Mouse (Mus musculus): ENCODE measurements around the gene Scpep1. TPM values are rescaled to one million over a fixed set of nuclear protein-coding genes. Genes with fewer than 3 reads are reported as not detected.
"Not testable (repeated sequence)": the region's sequence is repeated elsewhere in the genome, so short reads cannot be mapped to it uniquely, and the experiment has no call there.

Scpep1 gene
- polyA plus RNA-seq, 1 experiment from 2014 or later: 76.7 TPM

DNA sequence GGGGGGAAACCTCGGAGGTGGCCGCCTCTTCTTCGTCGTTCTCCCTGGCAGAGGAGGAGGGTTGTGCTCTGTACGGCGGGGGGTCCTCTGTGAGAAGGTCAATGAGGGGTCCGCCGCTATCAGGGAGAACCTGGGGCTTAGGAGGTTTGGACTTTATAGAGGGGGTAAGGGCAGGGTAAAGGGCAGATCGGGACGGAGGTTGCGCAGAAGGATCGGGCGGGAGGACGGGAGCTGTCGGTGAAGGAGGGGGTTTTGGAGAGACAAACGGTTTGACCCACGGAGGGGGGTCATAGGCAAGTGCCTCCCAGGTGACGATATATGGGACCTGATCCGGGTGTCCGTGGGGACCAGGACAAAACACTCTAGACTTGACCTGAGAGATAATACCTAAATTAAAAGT is 60.0 kb downstream of the Scpep1 start:
- DNase-seq (ENCODE audit: low spot score, missing footprints); H3K4me1 ChIP-seq (ENCODE audit: control insufficient read depth, insufficient read depth, low read length); H3K27me3 ChIP-seq (ENCODE audit: control insufficient read depth, insufficient read depth, low read length); H3K4me2 ChIP-seq; H3K36me3 ChIP-seq (ENCODE audit: control insufficient read depth, insufficient read depth, low read length); H3K9ac ChIP-seq (ENCODE audit: low read length); ATAC-seq (ENCODE audit: low FRiP score); H3K27ac ChIP-seq (ENCODE audit: low read depth, low read length); H3K9me3 ChIP-seq (ENCODE audit: control insufficient read depth, low read length); H3K4me3 ChIP-seq (ENCODE audit: low read depth, low read length): not testable (repeated sequence)
- WGBS: 47% methylated on average over 14 of the region's 20 CpGs

DNA sequence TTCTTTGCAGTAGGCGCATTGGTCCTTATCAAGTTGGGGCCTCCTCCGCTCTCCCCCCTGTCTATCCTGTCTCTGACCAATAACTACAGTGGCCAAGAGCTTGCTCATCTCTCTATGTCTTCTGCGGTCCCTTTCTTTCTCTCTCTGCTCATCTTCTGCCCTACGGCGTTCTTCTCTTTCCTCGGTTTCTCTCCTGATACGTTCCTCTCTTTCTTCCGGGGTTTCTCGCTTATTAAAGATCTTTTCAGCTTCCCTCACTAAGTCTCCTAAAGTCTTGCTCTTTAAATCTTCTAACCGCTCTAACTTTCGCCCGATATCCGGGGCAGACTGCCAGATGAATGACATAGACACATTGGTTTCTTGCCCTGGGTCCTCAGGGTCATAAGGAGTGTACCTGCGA is 61.0 kb downstream of the Scpep1 start:
- DNase-seq (ENCODE audit: low spot score, missing footprints); H3K4me2 ChIP-seq; H3K4me3 ChIP-seq (ENCODE audit: low read depth, low read length); H3K9ac ChIP-seq (ENCODE audit: low read length); ATAC-seq (ENCODE audit: low FRiP score); H3K27ac ChIP-seq (ENCODE audit: low read depth, low read length); H3K9me3 ChIP-seq (ENCODE audit: control insufficient read depth, low read length); H3K4me1 ChIP-seq (ENCODE audit: control insufficient read depth, insufficient read depth, low read length); H3K27me3 ChIP-seq (ENCODE audit: control insufficient read depth, insufficient read depth, low read length); H3K36me3 ChIP-seq (ENCODE audit: control insufficient read depth, insufficient read depth, low read length): not testable (repeated sequence)
- WGBS: 98% methylated on average over 8 of the region's 14 CpGs

DNA sequence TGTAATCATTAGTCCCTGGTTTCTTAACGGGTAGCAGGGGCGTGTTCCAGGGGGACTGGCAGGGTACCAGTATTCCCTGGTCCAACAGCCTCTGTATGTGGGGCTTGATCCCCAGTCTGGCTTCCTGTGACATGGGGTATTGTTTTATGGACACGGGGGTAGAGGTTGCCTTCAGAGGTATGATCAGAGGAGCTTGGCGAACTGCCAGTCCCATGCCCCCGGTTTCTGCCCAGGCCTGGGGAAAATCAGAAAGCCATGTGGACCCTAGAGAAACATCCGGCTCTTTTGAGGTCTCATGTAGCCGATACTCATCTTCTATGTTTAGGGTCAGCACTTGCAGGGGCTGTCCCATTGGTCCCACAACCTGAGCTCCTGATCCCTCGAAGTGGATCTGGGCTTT is 61.8 kb downstream of the Scpep1 start:
- not testable (repeated sequence) for H3K4me2 ChIP-seq; ATAC-seq (ENCODE audit: low FRiP score); DNase-seq (ENCODE audit: low spot score, missing footprints); H3K27ac ChIP-seq (ENCODE audit: low read depth, low read length); H3K9ac ChIP-seq (ENCODE audit: low read length); H3K4me3 ChIP-seq (ENCODE audit: low read depth, low read length); H3K4me1 ChIP-seq (ENCODE audit: control insufficient read depth, insufficient read depth, low read length); H3K36me3 ChIP-seq (ENCODE audit: control insufficient read depth, insufficient read depth, low read length); H3K9me3 ChIP-seq (ENCODE audit: control insufficient read depth, low read length); H3K27me3 ChIP-seq (ENCODE audit: control insufficient read depth, insufficient read depth, low read length)
- WGBS: 94% methylated on average over 2 of the region's 8 CpGs

GRCm38 (mm10) chr11:88892789-88893188 is 62.5 kb downstream of the Scpep1 start:
- H3K9me3 ChIP-seq (ENCODE audit: control insufficient read depth, low read length); H3K27ac ChIP-seq (ENCODE audit: low read depth, low read length); H3K9ac ChIP-seq (ENCODE audit: low read length); H3K4me2 ChIP-seq; H3K4me3 ChIP-seq (ENCODE audit: low read depth, low read length); DNase-seq (ENCODE audit: low spot score, missing footprints); H3K27me3 ChIP-seq (ENCODE audit: control insufficient read depth, insufficient read depth, low read length); ATAC-seq (ENCODE audit: low FRiP score); H3K36me3 ChIP-seq (ENCODE audit: control insufficient read depth, insufficient read depth, low read length); H3K4me1 ChIP-seq (ENCODE audit: control insufficient read depth, insufficient read depth, low read length): not testable (repeated sequence)
- WGBS: 94% methylated on average over 20 of the region's 24 CpGs

DNA sequence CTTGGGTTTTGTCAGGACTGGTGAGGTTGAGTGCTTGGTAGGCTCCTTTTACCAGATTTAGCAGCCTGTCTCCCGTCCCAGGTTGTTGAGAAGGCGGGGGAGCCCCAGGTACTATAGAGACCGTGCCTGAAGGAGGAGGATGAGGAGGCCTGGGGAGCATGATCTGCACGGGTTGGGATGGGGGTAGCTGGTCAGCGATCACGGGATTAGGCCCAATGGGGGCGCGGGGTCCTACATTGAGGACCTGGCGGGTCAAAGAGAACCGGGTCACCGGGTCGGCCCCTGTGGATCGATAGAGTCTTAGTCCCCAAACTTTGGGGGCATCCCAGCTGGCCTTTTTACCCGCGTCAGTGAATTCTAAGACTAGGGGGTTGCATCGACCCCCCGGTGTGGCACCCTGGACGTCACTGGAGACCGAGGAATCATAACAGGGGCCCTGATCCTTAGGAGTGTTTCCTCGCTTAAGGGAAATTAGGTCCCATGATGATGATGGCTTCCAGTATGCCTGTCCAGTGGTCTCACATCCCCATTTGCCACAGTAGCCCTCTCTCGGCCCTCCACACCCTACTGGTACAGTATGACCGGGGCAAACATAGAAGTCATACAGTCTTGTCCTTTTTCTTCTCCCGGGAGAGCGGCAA is 63.2 kb downstream of the Scpep1 start:
- DNase-seq (ENCODE audit: low spot score, missing footprints); H3K4me1 ChIP-seq (ENCODE audit: control insufficient read depth, insufficient read depth, low read length); H3K27ac ChIP-seq (ENCODE audit: low read depth, low read length); H3K9me3 ChIP-seq (ENCODE audit: control insufficient read depth, low read length); H3K9ac ChIP-seq (ENCODE audit: low read length); ATAC-seq (ENCODE audit: low FRiP score); H3K27me3 ChIP-seq (ENCODE audit: control insufficient read depth, insufficient read depth, low read length); H3K4me2 ChIP-seq; H3K36me3 ChIP-seq (ENCODE audit: control insufficient read depth, insufficient read depth, low read length); H3K4me3 ChIP-seq (ENCODE audit: low read depth, low read length): not testable (repeated sequence)
- 93% methylated on average over 21 of the region's 24 CpGs for WGBS

GRCm38 (mm10) chr11:88891446-88891845 is 63.8 kb downstream of the Scpep1 start:
- 100% methylated on average over 6 of the region's 12 CpGs for WGBS
- H3K4me2 ChIP-seq; ATAC-seq (ENCODE audit: low FRiP score): not testable (repeated sequence)

DNA sequence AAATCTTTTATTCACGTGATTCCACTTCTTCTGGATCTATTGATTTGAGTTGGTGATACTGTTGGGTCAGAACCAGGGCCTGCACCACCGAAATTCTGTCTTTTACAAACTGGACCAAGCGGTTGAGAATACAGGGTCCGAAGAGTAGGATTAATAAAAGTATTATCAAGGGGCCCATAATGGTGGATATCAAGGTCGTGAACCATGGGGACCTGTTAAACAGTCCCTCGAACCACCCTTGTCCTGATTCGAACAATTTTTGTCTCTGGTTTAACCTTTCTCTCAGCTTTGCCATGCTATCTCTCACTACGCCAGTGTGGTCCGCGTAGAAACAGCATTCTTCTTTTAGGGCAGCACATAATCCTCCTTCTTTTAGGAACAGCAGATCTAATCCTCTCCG is 64.4 kb downstream of the Scpep1 start:
- not testable (repeated sequence) for ATAC-seq (ENCODE audit: low FRiP score); H3K4me2 ChIP-seq

More at GRCm38 (mm10) chr11:88891446-88891845, 63.8 kb downstream of the Scpep1 start:
- not testable (repeated sequence) for H3K27me3 ChIP-seq (ENCODE audit: control insufficient read depth, insufficient read depth, low read length); DNase-seq (ENCODE audit: low spot score, missing footprints); H3K27ac ChIP-seq (ENCODE audit: low read depth, low read length); H3K4me3 ChIP-seq (ENCODE audit: low read depth, low read length); H3K36me3 ChIP-seq (ENCODE audit: control insufficient read depth, insufficient read depth, low read length); H3K9ac ChIP-seq (ENCODE audit: low read length); H3K4me1 ChIP-seq (ENCODE audit: control insufficient read depth, insufficient read depth, low read length); H3K9me3 ChIP-seq (ENCODE audit: control insufficient read depth, low read length)

DNA sequence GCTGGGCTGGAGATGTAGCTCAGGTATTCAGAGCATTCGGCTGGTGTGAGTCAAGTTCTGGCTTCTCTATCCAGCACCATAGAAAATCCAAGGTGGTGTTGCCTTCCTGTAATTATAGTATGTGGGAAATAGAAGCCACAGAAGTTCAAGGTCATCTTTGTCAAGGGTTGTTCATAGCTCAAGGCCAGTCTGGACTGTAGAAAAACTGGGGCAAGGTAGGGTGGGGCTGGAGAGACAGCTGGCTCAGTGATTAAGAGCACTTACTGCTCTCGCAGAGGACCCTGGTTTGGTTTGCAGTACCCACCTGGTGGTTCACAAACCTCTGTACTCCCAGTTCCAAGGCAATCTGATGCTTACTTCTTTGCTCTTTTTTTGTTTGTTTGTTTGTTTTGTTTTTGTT is 66.3 kb downstream of the Scpep1 start:
- Histone ChIP-seq H3K27me3 (ENCODE audit: control insufficient read depth, insufficient read depth, low read length) (no peaks in the 10 kb centered on the region), H3K4me1 (ENCODE audit: control insufficient read depth, insufficient read depth, low read length) (no peaks in the 10 kb centered on the region), H3K27ac (ENCODE audit: low read depth, low read length) (no peak overlapping the region), H3K4me3 (ENCODE audit: low read depth, low read length) (no peak overlapping the region), H3K9ac (ENCODE audit: low read length) (no peak overlapping the region), H3K9me3 (ENCODE audit: control insufficient read depth, low read length) (no peaks in the 10 kb centered on the region), H3K4me2 (no peak overlapping the region), H3K36me3 (ENCODE audit: control insufficient read depth, insufficient read depth, low read length) (no peaks in the 10 kb centered on the region)
- DNase-seq (ENCODE audit: low spot score, missing footprints) (no peak), ATAC-seq (ENCODE audit: low FRiP score) (no peak)
- WGBS: 92% methylated on average over 2 of the region's 2 CpGs

More for the DNA sequence above, 64.4 kb downstream of the Scpep1 start:
- not testable (repeated sequence) for H3K9ac ChIP-seq (ENCODE audit: low read length); H3K27ac ChIP-seq (ENCODE audit: low read depth, low read length); H3K4me3 ChIP-seq (ENCODE audit: low read depth, low read length); DNase-seq (ENCODE audit: low spot score, missing footprints); H3K9me3 ChIP-seq (ENCODE audit: control insufficient read depth, low read length); H3K4me1 ChIP-seq (ENCODE audit: control insufficient read depth, insufficient read depth, low read length); H3K27me3 ChIP-seq (ENCODE audit: control insufficient read depth, insufficient read depth, low read length); H3K36me3 ChIP-seq (ENCODE audit: control insufficient read depth, insufficient read depth, low read length)
- 94% methylated on average over 7 of the region's 11 CpGs for WGBS

DNA sequence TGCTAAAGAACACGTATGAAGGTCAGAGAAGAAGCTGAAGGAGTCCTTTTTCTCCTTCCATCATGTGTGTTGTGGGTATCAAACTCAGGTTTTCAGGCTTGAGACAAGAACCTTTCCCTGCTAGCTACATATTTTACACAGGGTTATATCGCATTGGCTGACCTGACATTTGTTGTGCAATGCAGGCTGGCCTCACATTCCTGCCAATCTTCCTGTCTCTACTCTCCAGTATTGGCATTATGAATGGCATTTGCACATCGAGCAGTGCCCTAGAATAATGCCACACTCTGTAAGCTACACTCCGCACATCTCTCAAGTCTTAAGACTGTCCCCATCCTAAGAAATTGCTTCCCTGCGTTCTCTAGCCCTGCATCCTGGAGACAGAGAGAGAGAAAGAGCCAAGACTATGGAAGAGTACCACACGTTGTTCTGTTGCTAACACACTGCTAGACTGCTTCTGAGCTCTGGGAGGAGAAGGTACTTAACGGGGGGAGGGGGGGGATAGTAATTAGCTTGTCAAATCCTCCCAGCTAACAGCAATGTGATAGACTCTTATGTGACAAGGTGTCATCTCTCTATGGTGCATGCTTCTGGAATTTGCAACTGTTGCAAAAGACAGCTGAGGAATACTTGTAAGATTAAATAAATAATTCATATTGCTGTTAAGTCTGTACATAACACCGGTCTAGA is 70.7 kb downstream of the Scpep1 start:
- Histone ChIP-seq H3K4me2 (no peak overlapping the region), H3K36me3 (ENCODE audit: control insufficient read depth, insufficient read depth, low read length) (no peaks in the 10 kb centered on the region), H3K27me3 (ENCODE audit: control insufficient read depth, insufficient read depth, low read length) (no peaks in the 10 kb centered on the region), H3K9ac (ENCODE audit: low read length) (no peak overlapping the region), H3K9me3 (ENCODE audit: control insufficient read depth, low read length) (no peaks in the 10 kb centered on the region), H3K4me1 (ENCODE audit: control insufficient read depth, insufficient read depth, low read length) (no peaks in the 10 kb centered on the region), H3K27ac (ENCODE audit: low read depth, low read length) (no peak overlapping the region), H3K4me3 (ENCODE audit: low read depth, low read length) (no peak overlapping the region)
- DNase-seq (ENCODE audit: low spot score, missing footprints): no peak
- no peak for ATAC-seq (ENCODE audit: low FRiP score)
- 75% methylated on average over 8 of the region's 8 CpGs for WGBS
